Mouse (Mus musculus) spleen, adult 2 months (tissue): ENCODE data around the gene Gng12. TPM values are rescaled to one million over a fixed set of nuclear protein-coding genes. Genes with fewer than 3 reads are reported as not detected.
A peak's percentile ranks its signal among the peaks of the same experiment; 100 is the strongest.
"Not testable (repeated sequence)": the region's sequence is repeated elsewhere in the genome, so short reads cannot be mapped to it uniquely, and the experiment has no call there.

Experiments used
- DNase-seq, 2 experiments: peaks; one replicate each; pipeline versions ENCODE4 v3.0.0 to v3.0.0-alpha.2; 2012 to 2021; ENCODE audit warnings: low spot score in 2 of 2, low read depth in 1 of 2
- H3K27ac ChIP-seq: fragments of 200-500 bp; 2 replicates; pipeline ENCODE4 v1.5.1; 2012; ENCODE audit warnings: low read length, inconsistent platforms; ENCODE audit not compliant: insufficient read depth
- H3K27me3 ChIP-seq: fragments of 200-500 bp; 2 replicates; pipeline ENCODE4 v1.6.1; 2012; ENCODE audit warnings: mild to moderate bottlenecking, moderate library complexity, low read length, inconsistent platforms; ENCODE audit not compliant: control insufficient read depth, insufficient read depth
- H3K36me3 ChIP-seq: fragments of 200-500 bp; 2 replicates; pipeline ENCODE4 v1.6.1; 2012; ENCODE audit warnings: mild to moderate bottlenecking, low read length, inconsistent platforms; ENCODE audit not compliant: control insufficient read depth, insufficient read depth
- H3K4me1 ChIP-seq: fragments of 200-500 bp; 2 replicates; pipeline ENCODE4 v1.6.1; 2011; ENCODE audit warnings: inconsistent platforms; ENCODE audit not compliant: control insufficient read depth, insufficient read depth, insufficient read length
- H3K4me3 ChIP-seq: fragments of 200-500 bp; 2 replicates; pipeline ENCODE4 v1.5.1; 2011; ENCODE audit warnings: mild to moderate bottlenecking, inconsistent platforms; ENCODE audit not compliant: insufficient read depth, insufficient read length; ENCODE audit errors: extremely low read depth
- CTCF ChIP-seq: fragments of 200-500 bp; IDR thresholded peaks from 2 replicates; pipeline ENCODE4 v1.5.1; 2011; ENCODE audit warnings: mild to moderate bottlenecking, inconsistent platforms; ENCODE audit not compliant: insufficient read depth, insufficient read length, insufficient replicate concordance; ENCODE audit errors: extremely low read depth
- POLR2A ChIP-seq: fragments of 200-500 bp; IDR thresholded peaks from 2 replicates; pipeline ENCODE4 v1.6.1; 2011; ENCODE audit warnings: low read depth, low read length, inconsistent platforms
- WGBS: fragments of 180-500 bp; shearing (Covaris S2); methylation state at CpG from one replicate; pipeline ENCODE4 v1.1.7; 2018; 5-methylcytosine and 5-hydroxymethylcytosine counted together
- polyA plus RNA-seq: library from polyadenylated mRNA; depleted of rRNA; stranded (reverse); fragments of >200 nt; gene quantifications from 2 replicates; pipeline ENCODE4 v1.2.3, GENCODE M21; 2012

The Gng12 gene
- polyA plus RNA-seq, 1 experiment = 6.9 TPM

- Histone ChIP-seq H3K4me3 (no peak overlapping the region), H3K27me3 (no peaks in the 10 kb centered on the region), H3K36me3 (peaks cover 5% of the 10 kb centered on the region; the same call in 1 of the 2 replicates), H3K4me1 (0 out of 2 replicates have a peak, but pooled peaks cover 3% of the 10 kb centered on the region), H3K27ac (no peak overlapping the region)
- TF ChIP-seq CTCF (no peak), POLR2A (no peak)
- DNase-seq = no peak
- WGBS = 90% methylated on average over 5 of the region's 5 CpGs
Observed at GRCm38 (mm10) chr6:67030846-67031245, 134.6 kb downstream of the Gng12 start.

DNA sequence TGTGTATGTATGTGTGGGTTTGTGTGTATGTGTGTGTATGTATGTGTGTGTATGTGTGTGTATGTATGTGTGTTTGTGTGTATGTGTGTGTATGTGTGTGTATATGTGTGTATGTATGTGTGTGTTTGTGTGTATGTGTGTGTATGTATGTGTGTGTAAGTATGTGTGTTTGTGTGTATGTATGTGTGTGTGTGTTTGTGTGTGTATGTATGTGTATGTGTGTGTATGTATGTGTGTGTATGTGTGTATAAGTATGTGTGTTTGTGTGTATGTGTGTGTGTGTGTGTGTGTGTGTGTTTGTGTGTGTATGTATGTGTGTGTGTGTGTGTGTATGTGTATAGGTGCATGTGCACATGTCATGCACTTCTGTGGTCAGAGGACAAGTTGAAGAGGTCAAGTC lies 136.4 kb downstream of the Gng12 start:
- H3K27ac ChIP-seq, H3K4me1 ChIP-seq, H3K36me3 ChIP-seq, H3K4me3 ChIP-seq, DNase-seq, H3K27me3 ChIP-seq: not testable (repeated sequence)

DNA sequence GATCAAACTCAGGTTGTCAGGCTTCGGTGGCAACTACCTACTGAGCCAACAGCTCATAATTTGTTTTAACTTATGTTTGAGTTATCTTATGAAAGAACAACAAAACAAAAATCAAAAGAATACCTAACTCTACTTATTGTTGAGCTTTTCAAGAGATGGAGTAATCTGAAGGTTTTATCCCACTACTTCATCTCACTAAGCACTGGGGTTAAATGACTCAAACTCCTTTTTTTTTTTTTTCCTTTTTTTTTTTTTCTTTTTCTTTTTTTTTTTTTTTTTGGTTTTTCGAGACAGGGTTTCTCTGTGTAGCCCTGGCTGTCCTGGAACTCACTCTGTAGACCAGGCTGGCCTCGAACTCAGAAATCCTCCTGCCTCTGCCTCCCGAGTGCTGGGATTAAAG lies 136.8 kb downstream of the Gng12 start:
- WGBS = 100% methylated on average over 3 of the region's 4 CpGs
- not testable (repeated sequence) for DNase-seq, H3K27me3 ChIP-seq, H3K36me3 ChIP-seq, H3K4me1 ChIP-seq, H3K4me3 ChIP-seq, H3K27ac ChIP-seq

GRCm38 (mm10) chr6:67033604-67034003 lies 137.4 kb downstream of the Gng12 start:
- H3K4me1 ChIP-seq = 0 out of 2 replicates have a peak, but pooled peaks cover 4% of the 10 kb centered on the region
- 85% methylated on average over 4 of the region's 4 CpGs for WGBS
- TF ChIP-seq POLR2A = no peak
- no peak for TF ChIP-seq CTCF
- no peak for DNase-seq
- peaks cover 5% of the 10 kb centered on the region; the same call in 1 of the 2 replicates for H3K36me3 ChIP-seq
- H3K27ac ChIP-seq = no peak overlapping the region
- H3K27me3 ChIP-seq = no peaks in the 10 kb centered on the region; the same call in 1 of the 2 replicates
- H3K4me3 ChIP-seq = no peak overlapping the region

- no peak for TF ChIP-seq CTCF
- H3K4me3 ChIP-seq = no peak overlapping the region
- 73% methylated on average over 7 of the region's 7 CpGs for WGBS
- H3K36me3 ChIP-seq = peaks cover 5% of the 10 kb centered on the region; the same call in 1 of the 2 replicates
- no peak for DNase-seq
- H3K4me1 ChIP-seq = 0 out of 2 replicates have a peak, but pooled peaks cover 4% of the 10 kb centered on the region
- no peak overlapping the region for H3K27ac ChIP-seq
- H3K27me3 ChIP-seq = no peaks in the 10 kb centered on the region; the same call in 1 of the 2 replicates
Observed at GRCm38 (mm10) chr6:67034331-67035130, 138.3 kb downstream of the Gng12 start.

- TF ChIP-seq CTCF (no peak), POLR2A (no peak)
- 49% methylated on average over 19 of the region's 19 CpGs for WGBS
- no peak for DNase-seq
Observed at GRCm38 (mm10) chr6:67035388-67036299, 139.4 kb downstream of the Gng12 start.

More at GRCm38 (mm10) chr6:67035388-67036299, 139.4 kb downstream of the Gng12 start:
- H3K27ac ChIP-seq = no peak overlapping the region
- H3K27me3 ChIP-seq = no peaks in the 10 kb centered on the region; the same call in 1 of the 2 replicates
- H3K36me3 ChIP-seq = peaks cover 5% of the 10 kb centered on the region; the same call in 1 of the 2 replicates
- 0 out of 2 replicates have a peak, but pooled peaks cover 4% of the 10 kb centered on the region for H3K4me1 ChIP-seq
- H3K4me3 ChIP-seq = peak overlapping the region; percentile 42
